Mouse (Mus musculus): ENCODE data around the gene Cyp2d11. TPM values are rescaled to one million over a fixed set of nuclear protein-coding genes. Genes with fewer than 3 reads are reported as not detected.

The Cyp2d11 gene
- polyA plus RNA-seq, 1 experiment, result not detected

- Histone ChIP-seq H3K36me3 (ENCODE audit: control insufficient read depth) (no peaks in the 10 kb centered on the region), H3K27me3 (ENCODE audit: control insufficient read depth) (no peaks in the 10 kb centered on the region; the same call in none of the 2 replicates), H3K4me1 (ENCODE audit: control insufficient read depth) (no peaks in the 10 kb centered on the region), H3K9me3 (ENCODE audit: control insufficient read depth, low read length) (no peaks in the 10 kb centered on the region), H3K4me3 (replicated peaks) (no peak overlapping the region)
- TF ChIP-seq GATA1 (IDR thresholded peaks at IDR 0.05; ENCODE audit: low read length) (no peak), TAL1 (IDR thresholded peaks at IDR 0.05; ENCODE audit: low read length) (no peak)
Observed at GRCm38 (mm10) chr15:82385729-82386128, 8.1 kb downstream of the Cyp2d11 start.

GRCm38 (mm10) chr15:82382441-82382840 lies 11.4 kb downstream of the Cyp2d11 start:
- Histone ChIP-seq H3K4me1 (ENCODE audit: control insufficient read depth) (peaks cover 8% of the 10 kb centered on the region), H3K4me3 (replicated peaks) (no peak overlapping the region), H3K36me3 (ENCODE audit: control insufficient read depth) (no peaks in the 10 kb centered on the region), H3K9me3 (ENCODE audit: control insufficient read depth, low read length) (no peaks in the 10 kb centered on the region), H3K27me3 (ENCODE audit: control insufficient read depth) (peaks cover 11% of the 10 kb centered on the region)
- no peak for TF ChIP-seq TAL1 (IDR thresholded peaks at IDR 0.05; ENCODE audit: low read length)
- no peak for TF ChIP-seq GATA1 (IDR thresholded peaks at IDR 0.05; ENCODE audit: low read length)

- H3K4me3 ChIP-seq (replicated peaks), result no peak overlapping the region
- TF ChIP-seq GATA1 (IDR thresholded peaks at IDR 0.05; ENCODE audit: low read length) (no peak), TAL1 (IDR thresholded peaks at IDR 0.05; ENCODE audit: low read length) (no peak)
- no peaks in the 10 kb centered on the region for H3K9me3 ChIP-seq (ENCODE audit: control insufficient read depth, low read length)
- peaks cover 11% of the 10 kb centered on the region for H3K27me3 ChIP-seq (ENCODE audit: control insufficient read depth)
- no peaks in the 10 kb centered on the region; the same call in 1 of the 2 replicates for H3K36me3 ChIP-seq (ENCODE audit: control insufficient read depth)
- H3K4me1 ChIP-seq (ENCODE audit: control insufficient read depth), result peaks cover 8% of the 10 kb centered on the region
Observed at GRCm38 (mm10) chr15:82380714-82381062, 13.1 kb downstream of the Cyp2d11 start.

GRCm38 (mm10) chr15:82379871-82380713 lies 13.7 kb downstream of the Cyp2d11 start, which contains the start of gene Cyp2d22:
Cyp2d22 (minus strand) TSS chr15:82380260.
- no peaks in the 10 kb centered on the region for H3K9me3 ChIP-seq (ENCODE audit: control insufficient read depth, low read length)
- peaks cover 11% of the 10 kb centered on the region for H3K27me3 ChIP-seq (ENCODE audit: control insufficient read depth)
- H3K4me1 ChIP-seq (ENCODE audit: control insufficient read depth), result peaks cover 8% of the 10 kb centered on the region

GRCm38 (mm10) chr15:82379511-82379870 lies 14.3 kb downstream of the Cyp2d11 start:
- TF ChIP-seq GATA1 (IDR thresholded peaks at IDR 0.05; ENCODE audit: low read length) (no peak), TAL1 (IDR thresholded peaks at IDR 0.05; ENCODE audit: low read length) (no peak)
- H3K36me3 ChIP-seq (ENCODE audit: control insufficient read depth), result no peaks in the 10 kb centered on the region; the same call in 1 of the 2 replicates
- no peaks in the 10 kb centered on the region for H3K9me3 ChIP-seq (ENCODE audit: control insufficient read depth, low read length)
- H3K27me3 ChIP-seq (ENCODE audit: control insufficient read depth), result peaks cover 11% of the 10 kb centered on the region
- H3K4me3 ChIP-seq (replicated peaks), result peak overlapping the region; percentile 52
- peaks cover 8% of the 10 kb centered on the region for H3K4me1 ChIP-seq (ENCODE audit: control insufficient read depth)

More at GRCm38 (mm10) chr15:82379871-82380713, 13.7 kb downstream of the Cyp2d11 start, which contains the start of gene Cyp2d22:
- H3K4me3 ChIP-seq (replicated peaks), result peak within 1 kb of the TSS; percentile 52
- TF ChIP-seq GATA1 (IDR thresholded peaks at IDR 0.05; ENCODE audit: low read length), result no peak
- TF ChIP-seq TAL1 (IDR thresholded peaks at IDR 0.05; ENCODE audit: low read length), result no peak
- H3K36me3 ChIP-seq (ENCODE audit: control insufficient read depth), result no peaks in the 10 kb centered on the region; the same call in 1 of the 2 replicates

GRCm38 (mm10) chr15:82378261-82379180 lies 15.3 kb downstream of the Cyp2d11 start:
- TF ChIP-seq TAL1 (IDR thresholded peaks at IDR 0.05; ENCODE audit: low read length) (no peak), GATA1 (IDR thresholded peaks at IDR 0.05; ENCODE audit: low read length) (no peak)
- H3K4me3 ChIP-seq (replicated peaks), result no peak overlapping the region
- H3K27me3 ChIP-seq (ENCODE audit: control insufficient read depth), result peaks cover 13% of the 10 kb centered on the region
- no peaks in the 10 kb centered on the region for H3K9me3 ChIP-seq (ENCODE audit: control insufficient read depth, low read length)
- H3K4me1 ChIP-seq (ENCODE audit: control insufficient read depth), result peaks cover 8% of the 10 kb centered on the region
- peaks cover 7% of the 10 kb centered on the region; the same call in 1 of the 2 replicates for H3K36me3 ChIP-seq (ENCODE audit: control insufficient read depth)

- Histone ChIP-seq H3K4me1 (ENCODE audit: control insufficient read depth) (peaks cover 8% of the 10 kb centered on the region), H3K4me3 (replicated peaks) (no peak overlapping the region), H3K36me3 (ENCODE audit: control insufficient read depth) (peaks cover 12% of the 10 kb centered on the region; the same call in 1 of the 2 replicates), H3K27me3 (ENCODE audit: control insufficient read depth) (peaks cover 13% of the 10 kb centered on the region), H3K9me3 (ENCODE audit: control insufficient read depth, low read length) (no peaks in the 10 kb centered on the region)
- TF ChIP-seq GATA1 (IDR thresholded peaks at IDR 0.05; ENCODE audit: low read length) (no peak), TAL1 (IDR thresholded peaks at IDR 0.05; ENCODE audit: low read length) (no peak)
Observed at GRCm38 (mm10) chr15:82377701-82378100, 16.1 kb downstream of the Cyp2d11 start.

GRCm38 (mm10) chr15:82376393-82377138 lies 17.3 kb downstream of the Cyp2d11 start:
- Histone ChIP-seq H3K27me3 (ENCODE audit: control insufficient read depth) (peaks cover 13% of the 10 kb centered on the region), H3K4me1 (ENCODE audit: control insufficient read depth) (peaks cover 8% of the 10 kb centered on the region), H3K4me3 (replicated peaks) (no peak overlapping the region), H3K9me3 (ENCODE audit: control insufficient read depth, low read length) (no peaks in the 10 kb centered on the region), H3K36me3 (ENCODE audit: control insufficient read depth) (peaks cover 12% of the 10 kb centered on the region; the same call in 1 of the 2 replicates)
- no peak for TF ChIP-seq GATA1 (IDR thresholded peaks at IDR 0.05; ENCODE audit: low read length)
- no peak for TF ChIP-seq TAL1 (IDR thresholded peaks at IDR 0.05; ENCODE audit: low read length)
